Mouse (Mus musculus) kidney, embryonic 14.5 days (tissue): ENCODE measurements around the gene Pola2. TPM values are rescaled to one million over a fixed set of nuclear protein-coding genes. Genes with fewer than 3 reads are reported as not detected.

Source experiments
- ATAC-seq: fragments of 200-750 bp; cut with Nextera tagmentation; 2 replicates; pipeline ENCODE4 v1.8.0; 2017; ENCODE audit warnings: moderate number of reproducible peaks, mild to moderate bottlenecking, moderate TSS enrichment, moderate library complexity; ENCODE audit not compliant: low FRiP score, low TSS enrichment
- H3K27ac ChIP-seq: fragments of 300-500 bp; sonication (generic); 2 replicates; pipeline ENCODE4 v1.5.1; 2014; ENCODE audit warnings: low read depth, mild to moderate bottlenecking, low read length, moderate library complexity, mixed read lengths
- H3K27me3 ChIP-seq: fragments of 300-500 bp; sonication (generic); 2 replicates; pipeline ENCODE4 v1.6.1; 2014; ENCODE audit warnings: mild to moderate bottlenecking, low read length; ENCODE audit not compliant: control insufficient read depth, insufficient read depth
- H3K36me3 ChIP-seq: fragments of 300-500 bp; sonication (generic); 2 replicates; pipeline ENCODE4 v1.6.1; 2014; ENCODE audit warnings: low read length, mixed read lengths; ENCODE audit not compliant: control insufficient read depth, insufficient read depth
- H3K4me1 ChIP-seq: fragments of 300-500 bp; sonication (generic); 2 replicates; pipeline ENCODE4 v1.6.1; 2014; ENCODE audit warnings: low read length, mixed read lengths; ENCODE audit not compliant: control insufficient read depth, insufficient read depth
- H3K4me2 ChIP-seq: fragments of 300-500 bp; sonication (generic); replicated peaks from 2 replicates; pipeline ENCODE4 v1.6.1; 2014; ENCODE audit warnings: low read depth, mild to moderate bottlenecking, low read length
- H3K4me3 ChIP-seq: fragments of 300-500 bp; sonication (generic); 2 replicates; pipeline ENCODE4 v1.5.1; 2014; ENCODE audit warnings: mild to moderate bottlenecking, low read length
- H3K9ac ChIP-seq: fragments of 300-500 bp; sonication (generic); 2 replicates; pipeline ENCODE4 v1.6.1; 2014; ENCODE audit warnings: low read depth, mild to moderate bottlenecking, low read length, moderate library complexity
- H3K9me3 ChIP-seq: fragments of 300-500 bp; sonication (generic); 2 replicates; pipeline ENCODE4 v1.6.1; 2016; ENCODE audit warnings: low read length; ENCODE audit not compliant: control insufficient read depth
- WGBS: fragments of 180-500 bp; shearing (Covaris S2); extraction: QIAGEN DNeasy Blood & Tissue Kit; methylation state at CpG from one replicate; pipeline ENCODE4 v1.1.7; 2014; 5-methylcytosine and 5-hydroxymethylcytosine counted together
- polyA plus RNA-seq: library from polyadenylated mRNA; unstranded; fragments of >200 nt; fragmentation: Nextera tagmentation; extraction: Ambion mirVana; gene quantifications from 2 replicates; pipeline ENCODE4 v1.2.1, GENCODE M21; 2014

Gene Pola2
- polyA plus RNA-seq, 1 experiment from 2014 or later, result 95.3 TPM

- Histone ChIP-seq H3K9me3 (no peaks in the 10 kb centered on the region), H3K27ac (peak overlapping the region; percentile 84), H3K27me3 (no peaks in the 10 kb centered on the region), H3K36me3 (peaks cover 10% of the 10 kb centered on the region; the same call in 1 of the 2 replicates), H3K4me2 (peak overlapping the region; percentile 63), H3K4me3 (peak overlapping the region; percentile 80), H3K4me1 (peaks cover 14% of the 10 kb centered on the region), H3K9ac (peak overlapping the region; percentile 95)
- under 1% methylated on average over 59 of the region's 59 CpGs for WGBS
- peak; percentile 96 for ATAC-seq
Observed at GRCm38 (mm10) chr19:5912103-5913006, 51.6 kb downstream of the Pola2 start.

DNA sequence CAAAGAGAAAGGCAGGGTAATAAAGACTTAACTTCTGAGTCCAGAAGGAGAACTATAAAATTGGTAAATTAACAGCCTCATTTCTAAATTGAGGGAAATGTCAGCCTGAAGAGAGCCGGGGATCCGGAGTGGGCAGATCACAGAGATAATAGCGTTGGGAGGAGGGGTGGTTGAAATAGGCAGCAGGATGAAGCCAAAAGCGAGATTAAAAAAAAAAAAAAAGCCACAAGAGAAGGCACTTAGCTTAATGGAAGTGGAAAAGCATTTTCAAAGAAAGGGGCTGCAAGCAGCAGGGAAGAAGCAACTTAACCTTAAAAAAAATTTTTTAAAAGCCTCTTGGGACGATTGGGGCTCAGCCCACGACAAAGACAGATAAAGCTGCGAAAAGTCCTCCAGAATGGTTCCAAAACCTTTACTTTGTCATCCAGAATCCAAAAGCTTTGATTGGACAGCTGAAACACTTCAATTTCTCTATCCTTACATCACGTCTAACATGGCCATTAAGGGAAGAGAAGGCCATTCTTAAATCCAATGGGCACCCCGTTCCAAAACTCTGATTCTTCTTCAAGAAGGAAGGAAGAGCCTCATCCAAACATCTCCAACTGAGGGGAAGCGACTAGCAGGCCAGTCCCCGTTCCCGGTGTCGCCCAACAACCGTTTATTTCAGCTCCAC is 52.4 kb downstream of the Pola2 start:
- Histone ChIP-seq H3K4me1 (peaks cover 14% of the 10 kb centered on the region), H3K27me3 (no peaks in the 10 kb centered on the region), H3K4me2 (peak overlapping the region; percentile 63), H3K4me3 (peak overlapping the region; percentile 80), H3K9me3 (no peaks in the 10 kb centered on the region), H3K36me3 (peaks cover 11% of the 10 kb centered on the region), H3K9ac (peak overlapping the region; percentile 95), H3K27ac (peak overlapping the region; percentile 84; the same call in 1 of the 2 replicates)
- no peak for ATAC-seq
- 2% methylated on average over 14 of the region's 14 CpGs for WGBS

GRCm38 (mm10) chr19:5910221-5910620 is 53.8 kb downstream of the Pola2 start:
- no peaks in the 10 kb centered on the region for H3K27me3 ChIP-seq
- peak overlapping the region; percentile 63 for H3K4me2 ChIP-seq
- no peaks in the 10 kb centered on the region for H3K9me3 ChIP-seq
- no peak overlapping the region for H3K27ac ChIP-seq
- H3K36me3 ChIP-seq, result peaks cover 22% of the 10 kb centered on the region
- peak overlapping the region; percentile 28; the same call in 1 of the 2 replicates for H3K9ac ChIP-seq
- peaks cover 14% of the 10 kb centered on the region for H3K4me1 ChIP-seq
- 51% methylated on average over 6 of the region's 6 CpGs for WGBS
- H3K4me3 ChIP-seq, result peak overlapping the region; percentile 11; the same call in 1 of the 2 replicates
- no peak for ATAC-seq

GRCm38 (mm10) chr19:5907275-5907674 is 56.7 kb downstream of the Pola2 start:
- no peak overlapping the region for H3K4me3 ChIP-seq
- peaks cover 52% of the 10 kb centered on the region for H3K36me3 ChIP-seq
- no peak overlapping the region for H3K4me2 ChIP-seq
- H3K27me3 ChIP-seq, result no peaks in the 10 kb centered on the region
- H3K9ac ChIP-seq, result no peak overlapping the region
- no peak overlapping the region for H3K27ac ChIP-seq
- peaks cover 14% of the 10 kb centered on the region for H3K4me1 ChIP-seq
- 93% methylated on average over 3 of the region's 3 CpGs for WGBS
- ATAC-seq, result no peak
- H3K9me3 ChIP-seq, result no peaks in the 10 kb centered on the region

DNA sequence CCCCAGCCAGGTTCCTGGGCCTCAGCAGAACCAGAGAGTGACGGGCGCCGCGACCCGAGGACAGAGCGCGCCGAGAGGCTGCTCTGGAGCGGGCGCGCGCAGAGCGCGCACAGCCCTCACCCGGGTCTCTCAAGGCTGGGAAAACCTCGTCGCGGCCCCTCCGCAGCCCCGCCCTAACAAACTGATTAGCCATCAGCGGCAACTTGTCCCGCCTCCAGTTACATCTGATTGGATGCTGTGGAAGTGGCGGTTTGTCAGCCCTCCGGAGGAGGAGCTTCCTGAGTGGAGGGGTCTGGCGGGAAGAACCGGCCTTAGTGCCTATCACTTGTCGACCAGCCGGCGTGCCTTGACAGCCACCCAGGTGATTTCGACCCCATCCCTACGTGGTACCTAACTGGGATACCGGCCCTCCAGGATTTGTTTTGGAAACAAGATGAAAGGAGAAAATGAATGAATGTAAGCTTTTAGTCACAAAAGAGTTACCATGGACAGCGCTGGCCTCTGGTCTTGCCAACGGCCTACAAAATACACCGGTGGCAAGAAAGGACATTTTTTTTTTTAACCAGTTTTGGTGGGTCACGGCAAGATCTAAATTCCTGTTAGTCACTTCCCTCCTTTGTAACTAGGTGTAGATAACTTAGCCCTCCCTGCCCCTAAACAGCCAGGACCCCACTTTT is 69.9 kb downstream of the Pola2 start, which contains the start of gene Tigd3:
Gene Tigd3 (minus strand): TSS at position 148 of the 677 bp plus-strand sequence.
- peak within 1 kb of the TSS; percentile 79 for H3K9ac ChIP-seq
- H3K27me3 ChIP-seq, result no peaks in the 10 kb centered on the region
- H3K4me2 ChIP-seq, result peak within 1 kb of the TSS; percentile 93
- ATAC-seq, result peak; percentile 97
- no peak within 1 kb of the TSS for H3K27ac ChIP-seq
- WGBS, result 2% methylated on average over 36 of the region's 36 CpGs
- H3K36me3 ChIP-seq, result peaks cover 34% of the 10 kb centered on the region
- H3K4me1 ChIP-seq, result peaks cover 10% of the 10 kb centered on the region; the same call in 1 of the 2 replicates
- H3K9me3 ChIP-seq, result no peaks in the 10 kb centered on the region
- H3K4me3 ChIP-seq, result peak within 1 kb of the TSS; percentile 64

DNA sequence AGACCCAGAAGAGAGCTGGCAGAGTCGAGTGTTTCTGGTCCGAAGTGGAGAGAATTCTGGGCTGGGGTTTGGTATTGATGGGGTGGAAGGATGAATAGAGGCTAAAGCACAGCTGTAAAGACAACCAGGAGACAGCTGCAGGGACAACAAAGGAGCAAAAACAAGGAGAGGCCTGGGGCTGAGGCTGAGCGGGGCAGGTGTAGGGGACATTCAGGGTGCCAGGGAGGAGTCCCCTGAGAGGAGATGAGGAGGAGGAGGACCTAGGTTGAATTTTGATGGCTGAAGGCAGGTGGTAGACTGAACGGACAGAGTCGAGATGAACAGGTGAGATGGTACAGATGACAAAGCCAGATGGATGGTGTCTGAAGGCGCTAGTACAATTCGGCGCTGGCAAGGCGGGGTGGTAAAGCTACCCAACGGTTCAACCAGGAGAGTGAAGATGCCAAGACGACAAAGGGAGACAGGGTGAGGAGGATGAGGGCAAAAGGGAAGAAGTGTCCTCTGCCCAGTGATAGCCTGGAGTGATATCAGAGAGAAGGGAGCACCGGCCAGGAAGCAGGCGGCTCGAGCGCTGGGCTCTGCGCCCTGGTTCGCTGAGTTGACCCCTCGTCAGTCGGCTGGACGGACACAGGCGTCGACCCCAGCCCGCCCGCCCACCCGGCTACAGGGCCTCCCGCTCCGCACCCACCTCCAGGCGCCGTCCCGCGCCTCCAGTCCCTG is 70.6 kb downstream of the Pola2 start:
- Histone ChIP-seq H3K9ac (peak overlapping the region; percentile 79), H3K36me3 (peaks cover 29% of the 10 kb centered on the region), H3K4me1 (peaks cover 10% of the 10 kb centered on the region; the same call in 1 of the 2 replicates), H3K27me3 (no peaks in the 10 kb centered on the region), H3K4me2 (peak overlapping the region; percentile 93), H3K27ac (no peak overlapping the region), H3K9me3 (no peaks in the 10 kb centered on the region), H3K4me3 (peak overlapping the region; percentile 64)
- 13% methylated on average over 23 of the region's 31 CpGs for WGBS
- ATAC-seq, result peak; percentile 10

DNA sequence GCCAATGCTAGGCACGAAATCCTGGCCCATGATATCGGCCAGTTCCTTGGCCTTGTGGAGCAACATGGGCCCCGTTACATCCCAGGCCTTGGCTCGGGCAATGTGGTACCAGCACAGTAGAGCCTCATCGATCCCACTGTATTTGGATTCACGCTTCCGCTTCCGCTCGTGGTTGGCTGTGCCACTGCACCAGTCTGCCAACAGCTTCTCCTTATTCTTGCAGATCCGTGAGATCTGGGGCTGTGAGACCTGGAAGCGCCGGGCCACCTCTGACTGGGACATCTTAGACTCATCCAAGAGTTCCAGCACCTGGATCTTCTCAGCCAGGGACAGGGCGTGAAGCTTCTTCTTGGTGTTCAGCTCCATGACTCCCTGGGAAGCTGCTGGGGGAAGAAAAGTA is 71.3 kb downstream of the Pola2 start:
- Histone ChIP-seq H3K9me3 (no peaks in the 10 kb centered on the region), H3K9ac (no peak overlapping the region), H3K4me1 (peaks cover 10% of the 10 kb centered on the region; the same call in 1 of the 2 replicates), H3K27me3 (no peaks in the 10 kb centered on the region), H3K27ac (no peak overlapping the region), H3K4me2 (no peak overlapping the region; the same call in 1 of the 2 replicates), H3K4me3 (no peak overlapping the region; the same call in 1 of the 2 replicates), H3K36me3 (peaks cover 25% of the 10 kb centered on the region)
- WGBS, result 93% methylated on average over 13 of the region's 13 CpGs
- ATAC-seq, result no peak

DNA sequence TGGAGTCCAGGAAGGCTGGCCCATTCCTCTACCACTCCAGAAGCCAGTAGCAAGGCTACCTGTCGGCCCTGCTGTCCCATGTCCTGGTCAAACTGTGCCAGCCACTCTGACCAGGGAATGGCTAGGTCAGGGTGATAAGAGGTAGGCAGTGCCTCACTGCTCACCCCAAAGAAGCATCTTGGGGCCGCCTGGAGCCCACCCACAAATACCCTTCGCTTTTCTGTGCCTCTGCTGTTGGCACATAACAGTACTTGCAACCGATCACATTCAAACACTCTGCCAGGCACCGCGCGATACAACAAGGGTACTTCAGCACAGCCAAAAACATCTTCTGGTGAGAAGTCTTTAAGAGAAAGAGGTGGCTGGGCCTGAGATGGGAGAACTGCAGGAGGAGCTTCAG is 71.7 kb downstream of the Pola2 start:
- no peak for ATAC-seq
- H3K36me3 ChIP-seq, result peaks cover 22% of the 10 kb centered on the region
- no peaks in the 10 kb centered on the region for H3K27me3 ChIP-seq
- no peak overlapping the region for H3K4me2 ChIP-seq
- H3K9me3 ChIP-seq, result no peaks in the 10 kb centered on the region
- H3K9ac ChIP-seq, result no peak overlapping the region
- no peak overlapping the region for H3K27ac ChIP-seq
- WGBS, result 93% methylated on average over 7 of the region's 7 CpGs
- no peak overlapping the region for H3K4me3 ChIP-seq
- H3K4me1 ChIP-seq, result peaks cover 10% of the 10 kb centered on the region; the same call in 1 of the 2 replicates
